Mouse (Mus musculus) c-Kit-positive CD71-positive TER-119-positive erythroid progenitor cells, embryonic 14.5 days (primary cell): ENCODE measurements around the gene Spr.
"Not testable (repeated sequence)": the region's sequence is repeated elsewhere in the genome, so short reads cannot be mapped to it uniquely, and the experiment has no call there.

ENCODE experiments used
- DNase-seq: peaks from one replicate; pipeline ENCODE4 v3.0.0-alpha.2; 2013; ENCODE audit warnings: low spot score

Gene Spr

GRCm38 (mm10) chr6:85137217-85138035, at the start of gene Spr:
Spr (minus strand) TSS chr6:85137766.
- peak; percentile 77 for DNase-seq

- no peak for DNase-seq
These were observed 49.1 kb upstream of the Spr start for GRCm38 (mm10) chr6:85186744-85187059.

- DNase-seq = no peak
These were observed 48.6 kb upstream of the Spr start for GRCm38 (mm10) chr6:85186033-85186743.

- no peak for DNase-seq
These were observed 46.4 kb upstream of the Spr start for GRCm38 (mm10) chr6:85183951-85184350.

GRCm38 (mm10) chr6:85180036-85180435, 42.5 kb upstream of the Spr start:
- DNase-seq = no peak

- DNase-seq = no peak
These were observed 42.0 kb upstream of the Spr start for GRCm38 (mm10) chr6:85179569-85179968.

GRCm38 (mm10) chr6:85165440-85165921, 27.9 kb upstream of the Spr start:
- no peak for DNase-seq

- DNase-seq = peak; percentile 59
These were observed 22.8 kb upstream of the Spr start for GRCm38 (mm10) chr6:85160201-85160923.

- not testable (repeated sequence) for DNase-seq
These were observed 21.7 kb upstream of the Spr start for GRCm38 (mm10) chr6:85159092-85159760.

GRCm38 (mm10) chr6:85158040-85158804, 20.7 kb upstream of the Spr start:
- DNase-seq = not testable (repeated sequence)

- DNase-seq = not testable (repeated sequence)
These were observed 19.0 kb upstream of the Spr start for GRCm38 (mm10) chr6:85156551-85156950.

GRCm38 (mm10) chr6:85154861-85155528, 17.4 kb upstream of the Spr start:
- DNase-seq = no peak

GRCm38 (mm10) chr6:85153970-85154540, 16.5 kb upstream of the Spr start:
- DNase-seq = peak; percentile 26

GRCm38 (mm10) chr6:85150386-85150785, 12.8 kb upstream of the Spr start:
- no peak for DNase-seq

GRCm38 (mm10) chr6:85147636-85148035, 10.1 kb upstream of the Spr start:
- no peak for DNase-seq

- DNase-seq = no peak
These were observed 6.9 kb upstream of the Spr start for GRCm38 (mm10) chr6:85144466-85144865.

GRCm38 (mm10) chr6:85141013-85141412, 3.4 kb upstream of the Spr start:
- DNase-seq = peak; percentile 29

GRCm38 (mm10) chr6:85139534-85139933, 2.0 kb upstream of the Spr start:
- no peak for DNase-seq

- not testable (repeated sequence) for DNase-seq
These were observed 782 bp downstream of the Spr start for GRCm38 (mm10) chr6:85136784-85137183.

GRCm38 (mm10) chr6:85132794-85133193, 4.8 kb downstream of the Spr start:
- DNase-seq = not testable (repeated sequence)
